Mouse (Mus musculus) testis, postnatal 14 days (tissue): ENCODE measurements around the gene Kel.

ENCODE experiments used
- DNase-seq: peaks from one replicate; pipeline ENCODE4 v3.0.0; 2021; ENCODE audit warnings: low spot score

The Kel gene

DNA sequence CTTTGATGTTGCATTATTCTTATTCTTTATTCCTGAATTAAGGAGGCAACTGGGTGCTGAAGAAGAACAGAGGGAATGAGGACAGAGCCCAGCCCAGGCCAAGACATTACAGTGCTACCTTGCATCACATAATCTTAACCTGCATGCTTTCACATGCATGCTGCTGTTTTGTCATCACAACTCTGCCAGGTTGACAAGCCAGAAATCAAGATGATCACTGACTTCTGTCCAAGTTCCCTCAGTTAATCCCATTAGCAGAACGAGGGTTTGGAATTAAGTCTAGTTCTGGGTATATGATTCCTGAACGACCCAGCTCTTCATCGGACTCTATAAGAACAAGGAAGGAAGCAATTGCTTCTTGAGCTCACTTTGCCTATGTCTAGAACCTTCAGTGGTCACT is 57.9 kb downstream of the Kel start:
- no peak for DNase-seq

DNA sequence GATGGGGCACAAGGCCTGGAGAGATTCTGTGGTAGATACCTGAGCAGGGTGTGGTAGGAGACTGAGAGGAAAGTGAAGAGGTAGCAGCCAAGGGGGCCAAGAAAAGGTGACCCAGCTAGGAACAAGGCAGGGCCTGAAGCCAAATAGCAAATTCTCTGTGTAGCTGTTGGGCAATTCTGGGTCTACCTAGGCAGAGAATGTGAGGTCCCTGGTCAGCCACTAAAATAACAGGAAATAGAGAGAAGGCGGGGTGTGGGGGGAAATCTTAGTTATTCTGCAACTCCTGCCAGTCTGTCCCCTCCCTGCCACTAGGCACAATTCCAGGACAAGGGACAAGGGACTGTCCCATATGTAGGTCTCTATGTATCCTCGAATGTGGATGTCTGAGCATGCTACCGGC is 60.9 kb downstream of the Kel start:
- no peak for DNase-seq

DNA sequence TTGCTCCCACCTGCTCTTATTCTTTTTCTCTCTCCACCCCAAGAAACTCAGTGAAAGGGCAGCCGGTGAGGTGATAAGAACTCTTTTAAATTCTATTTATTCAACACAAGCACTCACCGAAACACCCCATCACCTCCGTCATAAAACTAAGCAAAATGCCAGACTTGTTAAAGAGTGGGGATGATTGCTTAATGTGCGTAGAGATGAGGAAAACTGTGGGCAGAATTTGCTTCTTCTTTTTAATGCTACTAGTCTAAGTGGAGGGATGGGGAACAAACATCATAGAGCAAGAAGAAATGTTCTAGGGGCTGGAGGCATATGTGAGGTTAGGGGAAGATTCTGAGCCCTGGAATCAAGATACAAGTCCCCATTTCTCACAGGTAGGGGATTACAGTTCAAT is 61.4 kb downstream of the Kel start:
- DNase-seq, result no peak

DNA sequence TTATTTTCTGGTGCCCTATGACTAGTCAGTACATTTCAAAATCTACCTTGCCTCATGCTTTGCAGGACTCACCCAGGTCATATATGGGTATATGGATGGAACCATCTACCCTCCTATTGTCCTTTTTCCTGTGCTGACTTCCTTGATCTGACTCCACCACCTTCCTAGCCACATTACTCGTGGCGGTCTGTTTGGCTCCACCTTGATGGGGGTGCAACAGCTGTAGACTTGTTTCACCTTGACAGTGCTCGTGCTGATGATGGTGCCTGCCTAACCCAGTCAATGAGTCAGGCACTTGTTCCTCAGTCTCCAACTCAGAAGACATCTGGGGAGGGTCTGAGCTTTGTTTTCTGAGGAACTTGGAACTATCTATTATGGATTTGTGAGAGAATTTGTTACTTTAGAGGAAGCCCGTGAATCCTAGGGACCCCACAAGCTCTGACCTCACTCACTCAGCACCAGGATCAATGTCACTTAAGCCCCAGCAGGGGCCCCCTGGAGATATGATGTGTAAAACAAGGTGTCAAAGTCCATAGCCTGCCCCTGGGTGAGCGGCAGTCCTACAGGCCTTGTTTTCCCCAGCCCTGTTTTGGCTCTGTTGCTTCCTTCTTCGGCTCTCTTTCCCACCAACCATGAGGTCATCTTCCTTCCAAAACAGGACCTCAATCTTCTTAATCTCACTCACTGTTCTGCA is 62.8 kb downstream of the Kel start:
- no peak for DNase-seq

DNA sequence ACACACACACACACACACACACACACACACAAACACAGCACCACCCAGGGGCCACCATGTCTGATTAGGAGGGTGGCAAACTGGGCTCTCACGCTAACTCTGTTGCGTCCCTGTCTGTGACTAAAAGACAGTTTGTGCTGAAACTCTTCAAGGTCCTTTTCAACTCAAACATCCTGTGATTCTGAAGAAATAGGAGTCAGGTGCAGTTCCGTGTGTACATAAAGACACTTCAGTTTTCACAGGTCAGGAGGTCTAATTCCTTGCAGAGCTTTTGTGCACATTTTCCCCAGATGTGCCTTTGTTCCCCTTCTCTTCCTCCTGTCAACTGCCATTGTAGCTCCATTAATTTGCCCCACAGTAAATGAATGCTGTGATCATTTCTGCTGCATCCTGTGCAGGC is 63.7 kb downstream of the Kel start:
- no peak for DNase-seq

DNA sequence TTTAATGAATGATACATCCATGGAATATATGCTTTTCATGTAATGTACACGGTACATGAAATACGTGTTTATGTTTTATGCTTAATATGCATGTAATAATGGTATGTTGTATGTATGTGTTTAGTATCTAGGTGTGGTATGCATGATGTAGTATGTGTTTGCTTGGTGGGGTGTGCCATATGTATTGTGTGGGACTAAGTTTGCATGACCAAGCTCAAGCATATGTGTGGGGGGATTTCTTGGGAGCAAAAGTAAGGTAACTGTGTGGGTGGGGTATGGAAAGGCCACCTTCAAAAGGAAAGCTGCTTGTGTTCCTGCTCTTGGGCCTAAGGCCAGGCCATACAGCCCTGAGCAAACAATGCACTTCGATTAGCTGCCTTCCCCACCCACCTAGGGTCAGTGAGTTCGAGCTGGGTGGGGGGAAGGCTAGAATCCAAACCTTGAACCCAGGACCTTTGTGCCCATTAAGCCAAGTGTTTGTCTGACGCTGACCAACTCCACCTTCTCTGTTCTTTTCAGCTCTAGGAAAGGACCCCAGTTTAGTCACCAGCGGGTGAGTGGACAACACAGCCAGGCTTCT is 66.1 kb downstream of the Kel start:
- no peak for DNase-seq

DNA sequence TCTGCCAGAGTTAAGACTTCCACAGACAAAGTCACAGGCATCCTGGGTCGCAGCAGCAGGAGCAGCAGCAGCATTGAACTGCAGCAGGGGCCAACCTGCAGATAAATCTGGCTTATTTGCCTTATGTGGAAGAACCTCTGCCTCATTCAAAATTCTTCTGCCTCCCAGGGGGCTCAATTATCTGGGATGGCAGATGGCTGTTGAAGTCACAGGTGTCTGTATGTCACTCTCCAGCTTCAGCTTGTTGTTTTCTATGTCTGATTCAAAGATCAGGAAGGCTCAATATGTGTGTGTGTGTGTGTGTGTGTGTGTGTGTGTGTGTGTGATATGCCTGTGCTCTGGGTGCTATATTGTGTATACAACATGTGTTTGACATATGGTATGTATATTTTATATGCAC is 66.7 kb downstream of the Kel start:
- no peak for DNase-seq
